Mouse (Mus musculus): ENCODE results near the gene Anks1. TPM values are rescaled to one million over a fixed set of nuclear protein-coding genes. Genes with fewer than 3 reads are reported as not detected.

Anks1 gene
- polyA plus RNA-seq, 1 experiment from 2014 or later, result 36.5 TPM

- WGBS, result under 1% methylated on average over 25 of the region's 25 CpGs
- Histone ChIP-seq H3K4me2 (ENCODE audit: low read length) (peak overlapping the region; percentile 98), H3K27me3 (replicated peaks; ENCODE audit: control insufficient read depth, insufficient read depth, low read length) (peaks cover 2% of the 10 kb centered on the region; the same call in 1 of the 2 replicates), H3K27ac (ENCODE audit: low read length) (no peak overlapping the region), H3K9me3 (ENCODE audit: control insufficient read depth, low read length) (no peaks in the 10 kb centered on the region), H3K4me3 (replicated peaks; ENCODE audit: low read length) (peak overlapping the region; percentile 64), H3K4me1 (replicated peaks; ENCODE audit: control insufficient read depth, insufficient read depth, low read length) (peaks cover 11% of the 10 kb centered on the region), H3K9ac (replicated peaks; ENCODE audit: low read depth, low read length) (peak overlapping the region; percentile 64), H3K36me3 (ENCODE audit: control insufficient read depth, insufficient read depth) (no peaks in the 10 kb centered on the region)
- peak; percentile 44 for ATAC-seq
Measured at GRCm38 (mm10) chr17:28079618-28080017, 170.5 kb downstream of the Anks1 start.

- Histone ChIP-seq H3K27me3 (replicated peaks; ENCODE audit: control insufficient read depth, insufficient read depth, low read length) (peaks cover 2% of the 10 kb centered on the region; the same call in 1 of the 2 replicates), H3K4me2 (ENCODE audit: low read length) (peak within 1 kb of the TSS; percentile 98), H3K4me1 (replicated peaks; ENCODE audit: control insufficient read depth, insufficient read depth, low read length) (peaks cover 13% of the 10 kb centered on the region), H3K36me3 (ENCODE audit: control insufficient read depth, insufficient read depth) (no peaks in the 10 kb centered on the region), H3K9ac (replicated peaks; ENCODE audit: low read depth, low read length) (peak within 1 kb of the TSS; percentile 64), H3K9me3 (ENCODE audit: control insufficient read depth, low read length) (no peaks in the 10 kb centered on the region), H3K4me3 (replicated peaks; ENCODE audit: low read length) (peak within 1 kb of the TSS; percentile 64), H3K27ac (ENCODE audit: low read length) (no peak within 1 kb of the TSS)
- WGBS, result under 1% methylated on average over 54 of the region's 57 CpGs
- peak; percentile 95 for ATAC-seq
Measured at GRCm38 (mm10) chr17:28080045-28080816, 171.1 kb downstream of the Anks1 start, which contains the start of gene Tcp11. Tcp11 (minus strand) TSS chr17:28080639.

- Histone ChIP-seq H3K4me3 (replicated peaks; ENCODE audit: low read length) (peak overlapping the region; percentile 64), H3K4me2 (ENCODE audit: low read length) (peak overlapping the region; percentile 98), H3K9me3 (ENCODE audit: control insufficient read depth, low read length) (no peaks in the 10 kb centered on the region), H3K27ac (ENCODE audit: low read length) (no peak overlapping the region), H3K36me3 (ENCODE audit: control insufficient read depth, insufficient read depth) (no peaks in the 10 kb centered on the region), H3K4me1 (replicated peaks; ENCODE audit: control insufficient read depth, insufficient read depth, low read length) (peaks cover 13% of the 10 kb centered on the region), H3K27me3 (replicated peaks; ENCODE audit: control insufficient read depth, insufficient read depth, low read length) (peaks cover 2% of the 10 kb centered on the region; the same call in 1 of the 2 replicates), H3K9ac (replicated peaks; ENCODE audit: low read depth, low read length) (no peak overlapping the region)
- WGBS, result 9% methylated on average over 9 of the region's 9 CpGs
- no peak for ATAC-seq
Measured at GRCm38 (mm10) chr17:28080817-28081165, 171.7 kb downstream of the Anks1 start.

GRCm38 (mm10) chr17:28081385-28081784, 172.3 kb downstream of the Anks1 start:
- no peaks in the 10 kb centered on the region for H3K9me3 ChIP-seq (ENCODE audit: control insufficient read depth, low read length)
- no peak overlapping the region for H3K27ac ChIP-seq (ENCODE audit: low read length)
- peaks cover 13% of the 10 kb centered on the region for H3K4me1 ChIP-seq (replicated peaks; ENCODE audit: control insufficient read depth, insufficient read depth, low read length)
- peaks cover 2% of the 10 kb centered on the region; the same call in 1 of the 2 replicates for H3K27me3 ChIP-seq (replicated peaks; ENCODE audit: control insufficient read depth, insufficient read depth, low read length)
- ATAC-seq, result no peak
- H3K36me3 ChIP-seq (ENCODE audit: control insufficient read depth, insufficient read depth), result no peaks in the 10 kb centered on the region
- no peak overlapping the region for H3K9ac ChIP-seq (replicated peaks; ENCODE audit: low read depth, low read length)
- 52% methylated on average over 9 of the region's 9 CpGs for WGBS
- H3K4me3 ChIP-seq (replicated peaks; ENCODE audit: low read length), result no peak overlapping the region
- no peak overlapping the region for H3K4me2 ChIP-seq (ENCODE audit: low read length)

GRCm38 (mm10) chr17:28081856-28082255, 172.8 kb downstream of the Anks1 start:
- no peak overlapping the region for H3K27ac ChIP-seq (ENCODE audit: low read length)
- H3K4me2 ChIP-seq (ENCODE audit: low read length), result no peak overlapping the region
- no peaks in the 10 kb centered on the region for H3K36me3 ChIP-seq (ENCODE audit: control insufficient read depth, insufficient read depth)
- peaks cover 2% of the 10 kb centered on the region; the same call in 1 of the 2 replicates for H3K27me3 ChIP-seq (replicated peaks; ENCODE audit: control insufficient read depth, insufficient read depth, low read length)
- H3K9me3 ChIP-seq (ENCODE audit: control insufficient read depth, low read length), result no peaks in the 10 kb centered on the region
- no peak overlapping the region for H3K9ac ChIP-seq (replicated peaks; ENCODE audit: low read depth, low read length)
- no peak for ATAC-seq
- no peak overlapping the region for H3K4me3 ChIP-seq (replicated peaks; ENCODE audit: low read length)
- WGBS, result 89% methylated on average over 7 of the region's 7 CpGs
- H3K4me1 ChIP-seq (replicated peaks; ENCODE audit: control insufficient read depth, insufficient read depth, low read length), result peaks cover 13% of the 10 kb centered on the region

GRCm38 (mm10) chr17:28082863-28083262, 173.8 kb downstream of the Anks1 start:
- no peak for ATAC-seq
- WGBS, result 73% methylated on average over 13 of the region's 13 CpGs
- H3K4me1 ChIP-seq (replicated peaks; ENCODE audit: control insufficient read depth, insufficient read depth, low read length), result peaks cover 13% of the 10 kb centered on the region

GRCm38 (mm10) chr17:28084395-28084905, 175.3 kb downstream of the Anks1 start:
- Histone ChIP-seq H3K4me3 (replicated peaks; ENCODE audit: low read length) (no peak overlapping the region), H3K9ac (replicated peaks; ENCODE audit: low read depth, low read length) (no peak overlapping the region), H3K27ac (ENCODE audit: low read length) (no peak overlapping the region), H3K36me3 (ENCODE audit: control insufficient read depth, insufficient read depth) (no peaks in the 10 kb centered on the region), H3K4me2 (ENCODE audit: low read length) (no peak overlapping the region), H3K4me1 (replicated peaks; ENCODE audit: control insufficient read depth, insufficient read depth, low read length) (peaks cover 12% of the 10 kb centered on the region), H3K27me3 (replicated peaks; ENCODE audit: control insufficient read depth, insufficient read depth, low read length) (peaks cover 2% of the 10 kb centered on the region; the same call in 1 of the 2 replicates), H3K9me3 (ENCODE audit: control insufficient read depth, low read length) (no peaks in the 10 kb centered on the region)
- no peak for ATAC-seq
- WGBS, result 28% methylated on average over 22 of the region's 22 CpGs

More at GRCm38 (mm10) chr17:28082863-28083262, 173.8 kb downstream of the Anks1 start:
- H3K9me3 ChIP-seq (ENCODE audit: control insufficient read depth, low read length), result no peaks in the 10 kb centered on the region
- H3K4me3 ChIP-seq (replicated peaks; ENCODE audit: low read length), result no peak overlapping the region
- no peaks in the 10 kb centered on the region for H3K36me3 ChIP-seq (ENCODE audit: control insufficient read depth, insufficient read depth)
- H3K4me2 ChIP-seq (ENCODE audit: low read length), result no peak overlapping the region
- no peak overlapping the region for H3K9ac ChIP-seq (replicated peaks; ENCODE audit: low read depth, low read length)
- peaks cover 2% of the 10 kb centered on the region; the same call in 1 of the 2 replicates for H3K27me3 ChIP-seq (replicated peaks; ENCODE audit: control insufficient read depth, insufficient read depth, low read length)
- H3K27ac ChIP-seq (ENCODE audit: low read length), result no peak overlapping the region

GRCm38 (mm10) chr17:28084964-28085363, 175.9 kb downstream of the Anks1 start:
- peaks cover 8% of the 10 kb centered on the region; the same call in 1 of the 2 replicates for H3K4me1 ChIP-seq (replicated peaks; ENCODE audit: control insufficient read depth, insufficient read depth, low read length)
- H3K4me2 ChIP-seq (ENCODE audit: low read length), result peak overlapping the region; percentile 40; the same call in 1 of the 2 replicates
- peak; percentile 67; the same call in 1 of the 2 replicates for ATAC-seq
- no peaks in the 10 kb centered on the region for H3K9me3 ChIP-seq (ENCODE audit: control insufficient read depth, low read length)
- no peaks in the 10 kb centered on the region for H3K36me3 ChIP-seq (ENCODE audit: control insufficient read depth, insufficient read depth)
- H3K4me3 ChIP-seq (replicated peaks; ENCODE audit: low read length), result no peak overlapping the region
- H3K27ac ChIP-seq (ENCODE audit: low read length), result no peak overlapping the region; the same call in 1 of the 2 replicates
- H3K9ac ChIP-seq (replicated peaks; ENCODE audit: low read depth, low read length), result no peak overlapping the region
- peaks cover 2% of the 10 kb centered on the region; the same call in 1 of the 2 replicates for H3K27me3 ChIP-seq (replicated peaks; ENCODE audit: control insufficient read depth, insufficient read depth, low read length)
- 3% methylated on average over 16 of the region's 16 CpGs for WGBS

GRCm38 (mm10) chr17:28087430-28087829, 178.3 kb downstream of the Anks1 start:
- no peaks in the 10 kb centered on the region for H3K36me3 ChIP-seq (ENCODE audit: control insufficient read depth, insufficient read depth)
- ATAC-seq, result no peak

More at GRCm38 (mm10) chr17:28087430-28087829, 178.3 kb downstream of the Anks1 start:
- Histone ChIP-seq H3K9me3 (ENCODE audit: control insufficient read depth, low read length) (0 out of 2 replicates have a peak, but pooled peaks cover 3% of the 10 kb centered on the region), H3K4me2 (ENCODE audit: low read length) (no peak overlapping the region), H3K27ac (ENCODE audit: low read length) (no peak overlapping the region), H3K4me1 (replicated peaks; ENCODE audit: control insufficient read depth, insufficient read depth, low read length) (peaks cover 2% of the 10 kb centered on the region; the same call in 1 of the 2 replicates), H3K27me3 (replicated peaks; ENCODE audit: control insufficient read depth, insufficient read depth, low read length) (peaks cover 2% of the 10 kb centered on the region; the same call in 1 of the 2 replicates), H3K4me3 (replicated peaks; ENCODE audit: low read length) (no peak overlapping the region), H3K9ac (replicated peaks; ENCODE audit: low read depth, low read length) (no peak overlapping the region)
- WGBS, result 23% methylated on average over 5 of the region's 5 CpGs
